Mouse (Mus musculus) CH12.LX (cell line): ENCODE results near the gene Timp3. TPM values are rescaled to one million over a fixed set of nuclear protein-coding genes. Genes with fewer than 3 reads are reported as not detected.

ENCODE experiments used
- DNase-seq: peaks from one replicate; pipeline ENCODE4 v3.0.0-alpha.2; 2013; ENCODE audit errors: extremely low read depth
- H3K27ac ChIP-seq: 2 replicates; pipeline ENCODE4 v1.5.1; 2012; ENCODE audit warnings: low read depth, mild to moderate bottlenecking, control low read depth, moderate library complexity; ENCODE audit not compliant: insufficient read depth
- H3K27me3 ChIP-seq: replicated peaks from 2 replicates; pipeline ENCODE3; 2012; ENCODE audit warnings: inconsistent platforms
- H3K36me3 ChIP-seq, 2 experiments: replicated peaks in 1 of 2; 2 replicates each; pipeline versions ENCODE3 to v1.6.1; 2012; ENCODE audit warnings: inconsistent platforms in 1 of 2, low read length in 1 of 2, mild to moderate bottlenecking in 1 of 2, mixed read lengths in 1 of 2, moderate library complexity in 1 of 2; ENCODE audit not compliant: control insufficient read depth in 1 of 2, insufficient read depth in 1 of 2
- H3K4me1 ChIP-seq, 2 experiments: 2 replicates each; pipeline ENCODE4 v1.6.1; 2012; ENCODE audit warnings: inconsistent platforms in 1 of 2, moderate library complexity in 1 of 2; ENCODE audit not compliant: insufficient read depth in 2 of 2, control insufficient read depth in 1 of 2
- H3K4me2 ChIP-seq: 2 replicates; pipeline ENCODE4 v1.6.1; 2012; ENCODE audit warnings: low read depth, mild to moderate bottlenecking, control low read depth; ENCODE audit not compliant: poor library complexity, insufficient read depth, severe bottlenecking
- H3K4me3 ChIP-seq, 3 experiments: fragments of 150-350 bp in 1 of 3; sonication (generic) in 1 of 3; replicated peaks in 1 of 3; 2 replicates each; pipeline versions ENCODE3 to v1.5.1; 2011 to 2012; ENCODE audit warnings: low read depth in 2 of 3, low read length in 2 of 3, mild to moderate bottlenecking in 2 of 3, moderate library complexity in 2 of 3, control low read depth in 1 of 3, improper control_type of control experiment in 1 of 3, inconsistent platforms in 1 of 3, mixed read lengths in 1 of 3; ENCODE audit not compliant: poor library complexity in 1 of 3
- H3K79me2 ChIP-seq: replicated peaks from 2 replicates; pipeline ENCODE4 v1.6.1; 2012; ENCODE audit warnings: mild to moderate bottlenecking, moderate library complexity; ENCODE audit not compliant: control insufficient read depth, poor library complexity, insufficient read depth, severe bottlenecking; ENCODE audit errors: extremely low read depth
- H3K9ac ChIP-seq: 2 replicates; pipeline ENCODE4 v1.6.1; 2012; ENCODE audit warnings: low read depth, mild to moderate bottlenecking, control low read depth, moderate library complexity; ENCODE audit not compliant: insufficient read depth
- H3K9me3 ChIP-seq: replicated peaks from 2 replicates; pipeline ENCODE3; 2012; ENCODE audit warnings: low read length, inconsistent platforms, mixed read lengths
- CTCF ChIP-seq, 2 experiments: IDR thresholded peaks in 1 of 2; conservative IDR thresholded peaks in 1 of 2; 2 replicates each; pipeline ENCODE4 v1.5.1; 2011 to 2012; ENCODE audit warnings: low read depth in 2 of 2, low read length in 2 of 2, improper control_type of control experiment in 1 of 2, inconsistent platforms in 1 of 2, mild to moderate bottlenecking in 1 of 2, moderate library complexity in 1 of 2
- E2F4 ChIP-seq: IDR thresholded peaks from 2 replicates; pipeline ENCODE4 v1.6.1; 2011; ENCODE audit warnings: low read depth, low read length, improper control_type of control experiment; ENCODE audit not compliant: insufficient replicate concordance
- EP300 ChIP-seq: IDR thresholded peaks from 2 replicates; pipeline ENCODE4 v1.6.1; 2011; ENCODE audit warnings: low read length, improper control_type of control experiment
- JUN ChIP-seq: IDR thresholded peaks from 2 replicates; pipeline ENCODE4 v1.6.1; 2011; ENCODE audit warnings: low read depth, mild to moderate bottlenecking, low read length, improper control_type of control experiment, moderate library complexity; ENCODE audit not compliant: insufficient read depth
- JUND ChIP-seq: conservative IDR thresholded peaks from 2 replicates; pipeline ENCODE4 v1.6.1; 2011; ENCODE audit warnings: low read depth, low read length, improper control_type of control experiment
- KAT2A ChIP-seq: IDR thresholded peaks from 2 replicates; pipeline ENCODE4 v1.6.1; 2012; ENCODE audit warnings: low read length, improper control_type of control experiment, inconsistent platforms; ENCODE audit not compliant: insufficient replicate concordance
- MAX ChIP-seq: IDR thresholded peaks from 2 replicates; pipeline ENCODE4 v1.6.1; 2011; ENCODE audit warnings: low read length, improper control_type of control experiment
- MEF2A ChIP-seq: IDR thresholded peaks from 2 replicates; pipeline ENCODE4 v1.6.1; 2014; ENCODE audit warnings: low read depth, mild to moderate bottlenecking, inconsistent platforms, low read length, improper control_type of control experiment, borderline replicate concordance
- MYC ChIP-seq: IDR thresholded peaks from 2 replicates; pipeline ENCODE4 v1.6.1; 2011; ENCODE audit warnings: low read depth, mild to moderate bottlenecking, improper control_type of control experiment, low read length
- NELFE ChIP-seq: IDR thresholded peaks from 2 replicates; pipeline ENCODE4 v1.6.1; 2011; ENCODE audit warnings: low read depth, low read length, improper control_type of control experiment
- PAX5 ChIP-seq: IDR thresholded peaks from 2 replicates; pipeline ENCODE4 v1.6.1; 2012; ENCODE audit warnings: low read length, inconsistent platforms, mixed read lengths
- POLR2AphosphoS2 ChIP-seq: IDR thresholded peaks from 2 replicates; pipeline ENCODE4 v1.6.1; 2011; ENCODE audit warnings: low read depth, low read length, improper control_type of control experiment
- RAD21 ChIP-seq: IDR thresholded peaks from 2 replicates; pipeline ENCODE4 v1.6.1; 2011; ENCODE audit warnings: low read depth, mild to moderate bottlenecking, low read length, improper control_type of control experiment, moderate library complexity
- RCOR1 ChIP-seq: conservative IDR thresholded peaks from 2 replicates; pipeline ENCODE4 v1.6.1; 2012; ENCODE audit warnings: low read depth, mild to moderate bottlenecking, inconsistent platforms, low read length, improper control_type of control experiment
- ZC3H11A ChIP-seq: IDR thresholded peaks from 2 replicates; pipeline ENCODE4 v1.6.1; 2012; ENCODE audit warnings: low read depth, mild to moderate bottlenecking, inconsistent platforms, low read length, improper control_type of control experiment
- ZKSCAN1 ChIP-seq: IDR thresholded peaks from 2 replicates; pipeline ENCODE4 v1.6.1; 2012; ENCODE audit warnings: low read depth, inconsistent platforms, low read length, improper control_type of control experiment, borderline replicate concordance
- ZMIZ1 ChIP-seq: IDR thresholded peaks from 2 replicates; pipeline ENCODE4 v1.6.1; 2012; ENCODE audit warnings: low read depth, mild to moderate bottlenecking, inconsistent platforms, low read length, improper control_type of control experiment
- dilution Hi-C: fragments of 300-500 bp; cut with MboI; formaldehyde crosslinking; loops from 2 replicates; pipeline ENCODE4 v1.14.3; 2020; ENCODE audit warnings: low sequenced_read_pairs; ENCODE audit not compliant: extremely low pct_unique_long_range_greater_than_20kb, extremely low pct_ligation_motif_present
- in situ Hi-C: fragments of 300-500 bp; cut with MboI; formaldehyde crosslinking; loops from 3 replicates; pipeline ENCODE4 v1.14.3; 2019; ENCODE audit warnings: low sequenced_read_pairs, low pct_ligation_motif_present, low pct_unique_long_range_greater_than_20kb, mixed read lengths
- polyA plus RNA-seq: library from polyadenylated mRNA; unstranded; fragments of >175 nt; gene quantifications from 2 replicates; pipeline ENCODE4 v1.2.1, GENCODE M21; 2012; ENCODE audit warnings: low read depth; ENCODE audit not compliant: insufficient read length
- total RNA-seq, 2 experiments: library from RNA; depleted of rRNA; stranded (reverse); fragments of 300-350 nt in 1 of 2; fragments of >200 nt in 1 of 2; gene quantifications; 2 replicates each; pipeline ENCODE4 v1.2.3; 2012 to 2014

Gene Timp3
- total and polyA plus RNA-seq, 3 experiments: 0.09 to 0.17 TPM; not detected in 1

- Histone ChIP-seq H3K79me2 (no peaks in the 10 kb centered on the region), H3K27ac (no peak overlapping the region), H3K36me3 (peaks cover 0 to 24% of the 10 kb centered on the region in 2 experiments), H3K9ac (no peak overlapping the region), H3K4me1 (peaks cover 3 to 46% of the 10 kb centered on the region in 2 experiments; a peak in 3 of 4 replicates), H3K4me3 (no peak overlapping the region), H3K4me2 (no peak overlapping the region), H3K27me3 (no peaks in the 10 kb centered on the region), H3K9me3 (no peaks in the 10 kb centered on the region)
- dilution Hi-C loops: no loop called here
- in situ Hi-C loops: no loop called here
- DNase-seq: no peak
- TF ChIP-seq RAD21 (no peak), MYC (no peak), EP300 (no peak)
Observed at GRCm38 (mm10) chr10:86389913-86390312, 89.7 kb downstream of the Timp3 start.

DNA sequence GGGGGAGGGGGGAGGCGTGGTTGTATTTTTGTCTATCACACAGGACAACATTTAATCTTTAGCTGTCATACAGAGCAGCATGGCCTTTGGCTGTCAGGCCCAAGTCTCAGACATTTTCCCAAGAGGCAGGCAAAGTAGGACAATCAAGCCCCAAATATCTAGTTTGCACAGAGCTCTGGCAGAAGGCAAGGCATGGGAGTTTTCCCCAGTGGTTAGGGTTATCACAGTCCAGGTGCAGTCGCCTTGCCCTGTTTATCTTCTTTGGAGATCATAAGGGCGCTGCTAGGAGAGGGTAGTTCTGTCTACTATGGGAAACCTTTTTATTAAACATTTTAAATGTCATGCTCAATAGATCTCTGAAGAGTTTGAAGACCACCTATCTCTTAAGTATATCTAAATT is 92.2 kb downstream of the Timp3 start:
- Histone ChIP-seq H3K9me3 (no peaks in the 10 kb centered on the region), H3K4me1 (peaks cover 0 to 27% of the 10 kb centered on the region in 2 experiments; a peak in 2 of 4 replicates), H3K27ac (no peak overlapping the region), H3K79me2 (no peaks in the 10 kb centered on the region), H3K4me2 (no peak overlapping the region), H3K36me3 (peaks cover 0 to 22% of the 10 kb centered on the region in 2 experiments), H3K4me3 (no peak overlapping the region), H3K27me3 (no peaks in the 10 kb centered on the region), H3K9ac (no peak overlapping the region)
- no peak for DNase-seq
- dilution Hi-C loops: no loop called here
- no peak for TF ChIP-seq PAX5
- TF ChIP-seq ZKSCAN1: no peak
- TF ChIP-seq POLR2AphosphoS2: no peak
- TF ChIP-seq KAT2A: no peak
- TF ChIP-seq ZC3H11A: no peak
- no peak for TF ChIP-seq E2F4
- TF ChIP-seq JUN: no peak
- TF ChIP-seq RCOR1: no peak
- TF ChIP-seq ZMIZ1: no peak
- TF ChIP-seq MAX: no peak
- TF ChIP-seq JUND: no peak
- no peak for TF ChIP-seq CTCF (conservative IDR thresholded peaks at IDR 0.05 in 1 of 2, IDR thresholded peaks at IDR 0.05 in 1 of 2; ENCODE audit: low read depth in 2 of 2, low read length in 2 of 2)
- no peak for TF ChIP-seq NELFE
- no peak for TF ChIP-seq MEF2A
- in situ Hi-C loops: no loop called here
